Mouse (Mus musculus): ENCODE data around the gene Nek7. TPM values are rescaled to one million over a fixed set of nuclear protein-coding genes. Genes with fewer than 3 reads are reported as not detected.

Gene Nek7
- polyA plus RNA-seq, 1 experiment, result 0.92 TPM

DNA sequence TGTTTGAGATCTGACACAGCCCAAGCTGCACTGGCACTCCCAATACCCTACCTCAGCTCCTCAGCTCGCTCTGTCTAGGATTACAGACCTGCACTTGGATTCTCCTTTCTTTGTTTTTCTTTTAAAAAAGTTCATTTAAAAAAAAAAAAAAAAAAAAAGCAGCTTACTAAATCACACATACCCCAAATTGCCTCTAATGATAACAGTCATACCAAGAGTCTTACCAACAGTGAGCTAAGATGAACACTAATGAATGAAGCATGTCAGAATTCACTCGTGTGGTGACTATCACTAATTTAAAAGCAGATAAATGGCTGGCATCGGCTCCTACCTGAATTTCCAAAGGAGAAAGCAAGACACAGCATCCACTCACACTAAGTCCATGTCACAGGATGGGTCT is 4.6 kb downstream of the Nek7 start:
- no peaks in the 10 kb centered on the region for H3K9me3 ChIP-seq (ENCODE audit: control insufficient read depth, low read length)
- H3K4me1 ChIP-seq (ENCODE audit: control insufficient read depth), result peaks cover 27% of the 10 kb centered on the region
- H3K27me3 ChIP-seq (ENCODE audit: control insufficient read depth), result no peaks in the 10 kb centered on the region
- TF ChIP-seq TAL1 (IDR thresholded peaks at IDR 0.05; ENCODE audit: low read length), result no peak
- TF ChIP-seq GATA1 (IDR thresholded peaks at IDR 0.05; ENCODE audit: low read length), result no peak
- H3K36me3 ChIP-seq (ENCODE audit: control insufficient read depth), result peaks cover 3% of the 10 kb centered on the region
- no peak overlapping the region for H3K4me3 ChIP-seq (replicated peaks)

- no peaks in the 10 kb centered on the region for H3K27me3 ChIP-seq (ENCODE audit: control insufficient read depth)
- TF ChIP-seq GATA1 (IDR thresholded peaks at IDR 0.05; ENCODE audit: low read length) (no peak), TAL1 (IDR thresholded peaks at IDR 0.05; ENCODE audit: low read length) (no peak)
- H3K4me1 ChIP-seq (ENCODE audit: control insufficient read depth), result peaks cover 20% of the 10 kb centered on the region
- peaks cover 3% of the 10 kb centered on the region for H3K36me3 ChIP-seq (ENCODE audit: control insufficient read depth)
- H3K4me3 ChIP-seq (replicated peaks), result no peak overlapping the region
- H3K9me3 ChIP-seq (ENCODE audit: control insufficient read depth, low read length), result no peaks in the 10 kb centered on the region
Measured at GRCm38 (mm10) chr1:138614552-138615287, 5.2 kb downstream of the Nek7 start.

GRCm38 (mm10) chr1:138612177-138612576 is 7.8 kb downstream of the Nek7 start:
- H3K27me3 ChIP-seq (ENCODE audit: control insufficient read depth), result no peaks in the 10 kb centered on the region
- TF ChIP-seq TAL1 (IDR thresholded peaks at IDR 0.05; ENCODE audit: low read length) (no peak), GATA1 (IDR thresholded peaks at IDR 0.05; ENCODE audit: low read length) (no peak)
- H3K36me3 ChIP-seq (ENCODE audit: control insufficient read depth), result peaks cover 11% of the 10 kb centered on the region
- no peaks in the 10 kb centered on the region for H3K9me3 ChIP-seq (ENCODE audit: control insufficient read depth, low read length)
- peaks cover 3% of the 10 kb centered on the region for H3K4me1 ChIP-seq (ENCODE audit: control insufficient read depth)
- no peak overlapping the region for H3K4me3 ChIP-seq (replicated peaks)

DNA sequence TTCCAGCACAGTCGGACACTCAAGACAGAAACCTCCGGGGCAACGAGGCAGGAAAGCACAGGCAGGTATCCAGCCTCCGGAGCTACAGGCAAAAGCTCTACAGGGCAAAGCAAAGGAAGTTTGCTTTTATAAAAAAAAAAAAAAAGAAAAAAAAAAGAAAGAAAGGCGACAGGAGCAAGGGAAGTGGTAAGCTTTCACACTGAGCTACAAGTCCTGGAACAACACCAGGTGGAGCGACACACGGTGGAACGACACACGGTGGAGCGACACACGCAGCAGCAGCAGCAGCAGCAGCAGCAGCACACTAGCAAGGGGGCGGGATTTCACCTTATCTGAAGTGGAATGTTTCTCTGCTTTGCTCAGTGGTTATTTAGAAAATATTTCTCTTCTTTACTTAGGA is 10.8 kb downstream of the Nek7 start:
- Histone ChIP-seq H3K36me3 (ENCODE audit: control insufficient read depth) (peaks cover 10% of the 10 kb centered on the region), H3K9me3 (ENCODE audit: control insufficient read depth, low read length) (no peaks in the 10 kb centered on the region), H3K4me1 (ENCODE audit: control insufficient read depth) (peaks cover 2% of the 10 kb centered on the region; the same call in 1 of the 2 replicates), H3K27me3 (ENCODE audit: control insufficient read depth) (no peaks in the 10 kb centered on the region), H3K4me3 (replicated peaks) (no peak overlapping the region)
- TF ChIP-seq GATA1 (IDR thresholded peaks at IDR 0.05; ENCODE audit: low read length), result no peak
- no peak for TF ChIP-seq TAL1 (IDR thresholded peaks at IDR 0.05; ENCODE audit: low read length)

GRCm38 (mm10) chr1:138608336-138608735 is 11.6 kb downstream of the Nek7 start:
- Histone ChIP-seq H3K27me3 (ENCODE audit: control insufficient read depth) (no peaks in the 10 kb centered on the region), H3K4me3 (replicated peaks) (no peak overlapping the region), H3K9me3 (ENCODE audit: control insufficient read depth, low read length) (no peaks in the 10 kb centered on the region), H3K4me1 (ENCODE audit: control insufficient read depth) (peaks cover 2% of the 10 kb centered on the region), H3K36me3 (ENCODE audit: control insufficient read depth) (peaks cover 10% of the 10 kb centered on the region)
- no peak for TF ChIP-seq TAL1 (IDR thresholded peaks at IDR 0.05; ENCODE audit: low read length)
- TF ChIP-seq GATA1 (IDR thresholded peaks at IDR 0.05; ENCODE audit: low read length), result no peak

DNA sequence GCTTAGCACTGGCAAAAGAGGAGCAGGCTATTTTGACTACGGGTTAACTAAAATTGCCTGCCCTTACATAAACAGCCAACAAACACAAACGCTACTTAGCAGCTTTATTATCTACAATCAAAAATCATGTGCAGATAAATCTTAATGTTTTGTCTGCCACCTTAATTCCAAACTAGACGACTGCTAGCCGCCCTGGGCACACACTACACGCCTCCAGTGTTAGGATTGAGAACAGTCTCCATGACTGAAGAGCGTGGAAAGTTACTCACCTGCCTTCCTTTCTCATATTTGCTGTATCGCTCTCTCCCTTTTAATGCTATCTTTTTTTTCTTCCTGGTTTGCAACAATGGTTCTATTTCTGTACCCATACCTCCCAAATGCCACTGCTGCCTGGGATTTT is 12.1 kb downstream of the Nek7 start:
- Histone ChIP-seq H3K9me3 (ENCODE audit: control insufficient read depth, low read length) (no peaks in the 10 kb centered on the region), H3K4me1 (ENCODE audit: control insufficient read depth) (peaks cover 2% of the 10 kb centered on the region), H3K27me3 (ENCODE audit: control insufficient read depth) (no peaks in the 10 kb centered on the region), H3K36me3 (ENCODE audit: control insufficient read depth) (peaks cover 10% of the 10 kb centered on the region), H3K4me3 (replicated peaks) (no peak overlapping the region)
- TF ChIP-seq GATA1 (IDR thresholded peaks at IDR 0.05; ENCODE audit: low read length) (no peak), TAL1 (IDR thresholded peaks at IDR 0.05; ENCODE audit: low read length) (no peak)

DNA sequence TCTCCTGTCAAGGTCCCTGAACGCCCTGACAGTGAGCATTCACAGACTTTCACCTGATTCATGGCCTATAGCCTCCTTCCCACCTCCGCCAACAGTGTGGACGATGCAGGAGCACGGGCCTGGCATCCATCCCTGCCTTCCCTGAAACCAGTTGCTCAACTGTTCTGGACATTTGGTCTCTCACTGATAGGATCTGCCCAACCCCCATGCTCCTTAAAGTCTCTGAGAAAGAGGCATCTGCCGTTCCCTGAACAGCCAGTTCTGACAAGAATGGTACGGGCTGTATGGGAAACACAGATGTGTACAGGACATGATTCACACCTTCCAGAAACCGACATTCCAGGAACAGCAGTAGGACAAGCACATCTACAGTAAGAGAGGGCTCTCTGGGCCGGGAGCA is 13.2 kb downstream of the Nek7 start:
- no peak for TF ChIP-seq GATA1 (IDR thresholded peaks at IDR 0.05; ENCODE audit: low read length)
- TF ChIP-seq TAL1 (IDR thresholded peaks at IDR 0.05; ENCODE audit: low read length), result no peak
- H3K4me1 ChIP-seq (ENCODE audit: control insufficient read depth), result peaks cover 2% of the 10 kb centered on the region
- no peaks in the 10 kb centered on the region for H3K9me3 ChIP-seq (ENCODE audit: control insufficient read depth, low read length)
- H3K4me3 ChIP-seq (replicated peaks), result no peak overlapping the region
- H3K27me3 ChIP-seq (ENCODE audit: control insufficient read depth), result no peaks in the 10 kb centered on the region
- H3K36me3 ChIP-seq (ENCODE audit: control insufficient read depth), result peaks cover 10% of the 10 kb centered on the region

DNA sequence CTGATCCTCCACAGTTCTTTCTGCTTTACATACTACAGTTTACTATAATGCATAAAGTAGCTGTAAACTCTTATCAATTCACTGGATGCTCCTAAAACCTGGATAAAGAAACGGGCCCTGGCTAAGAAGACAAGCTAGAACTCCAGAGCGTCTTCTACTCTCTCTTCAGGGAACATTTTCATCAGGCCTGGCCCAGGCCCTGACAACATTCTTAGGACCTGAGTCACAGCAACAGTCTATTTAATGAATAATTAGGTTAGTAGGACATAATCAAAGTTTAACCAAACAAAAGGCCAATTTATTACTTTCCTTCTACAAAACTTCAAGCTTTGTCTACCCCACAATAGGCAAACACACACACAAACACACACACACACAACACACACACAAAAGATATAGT is 15.2 kb downstream of the Nek7 start:
- TF ChIP-seq TAL1 (IDR thresholded peaks at IDR 0.05; ENCODE audit: low read length) (no peak), GATA1 (IDR thresholded peaks at IDR 0.05; ENCODE audit: low read length) (no peak)
- Histone ChIP-seq H3K27me3 (ENCODE audit: control insufficient read depth) (no peaks in the 10 kb centered on the region), H3K4me3 (replicated peaks) (no peak overlapping the region), H3K9me3 (ENCODE audit: control insufficient read depth, low read length) (no peaks in the 10 kb centered on the region), H3K36me3 (ENCODE audit: control insufficient read depth) (peaks cover 10% of the 10 kb centered on the region), H3K4me1 (ENCODE audit: control insufficient read depth) (peaks cover 3% of the 10 kb centered on the region)

DNA sequence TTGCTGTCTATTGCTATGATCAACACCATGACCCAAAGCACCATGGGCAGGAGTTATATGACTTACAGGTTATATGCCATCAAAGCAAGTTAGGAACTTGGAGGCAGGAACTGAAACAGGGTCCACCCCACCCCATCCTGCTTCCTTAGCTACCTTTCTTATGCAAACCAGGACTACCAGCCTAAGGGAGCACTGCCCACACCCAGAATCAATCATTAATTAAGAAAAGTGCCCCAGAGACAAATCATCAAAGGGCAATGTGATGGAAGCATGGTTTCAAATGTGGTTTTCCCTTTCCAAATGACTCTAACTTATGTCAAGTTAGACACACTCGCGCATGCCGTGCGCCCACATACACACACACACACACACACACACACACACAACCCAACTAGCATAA is 16.0 kb downstream of the Nek7 start:
- Histone ChIP-seq H3K27me3 (ENCODE audit: control insufficient read depth) (no peaks in the 10 kb centered on the region), H3K4me3 (replicated peaks) (no peak overlapping the region), H3K9me3 (ENCODE audit: control insufficient read depth, low read length) (no peaks in the 10 kb centered on the region), H3K36me3 (ENCODE audit: control insufficient read depth) (peaks cover 9% of the 10 kb centered on the region), H3K4me1 (ENCODE audit: control insufficient read depth) (peaks cover 3% of the 10 kb centered on the region)
- TF ChIP-seq TAL1 (IDR thresholded peaks at IDR 0.05; ENCODE audit: low read length) (no peak), GATA1 (IDR thresholded peaks at IDR 0.05; ENCODE audit: low read length) (no peak)

DNA sequence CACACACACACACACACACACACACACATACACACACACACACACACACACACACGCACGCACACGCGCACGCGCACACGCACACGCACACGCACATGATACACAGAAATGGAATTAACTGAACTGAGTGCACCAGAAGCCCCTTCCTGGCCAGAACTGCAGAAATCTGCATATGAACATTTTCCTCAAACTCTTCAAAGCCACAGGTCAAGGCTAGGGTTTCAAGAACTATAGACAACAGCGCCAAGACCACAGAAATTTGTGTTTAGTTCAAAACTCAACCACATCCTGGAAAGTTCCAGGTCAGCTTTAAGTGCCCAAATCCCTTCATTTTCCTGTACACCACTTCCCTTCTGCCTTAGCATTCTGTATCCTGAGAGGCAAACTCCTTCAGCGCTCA is 21.9 kb downstream of the Nek7 start:
- H3K4me3 ChIP-seq (replicated peaks), result no peak overlapping the region
- peaks cover 10% of the 10 kb centered on the region for H3K36me3 ChIP-seq (ENCODE audit: control insufficient read depth)
- H3K4me1 ChIP-seq (ENCODE audit: control insufficient read depth), result peaks cover 1% of the 10 kb centered on the region; the same call in 1 of the 2 replicates
- no peaks in the 10 kb centered on the region for H3K27me3 ChIP-seq (ENCODE audit: control insufficient read depth)
- no peaks in the 10 kb centered on the region for H3K9me3 ChIP-seq (ENCODE audit: control insufficient read depth, low read length)
- TF ChIP-seq TAL1 (IDR thresholded peaks at IDR 0.05; ENCODE audit: low read length) (no peak), GATA1 (IDR thresholded peaks at IDR 0.05; ENCODE audit: low read length) (no peak)
